ENCODE assay signal across 7 mouse cellular contexts in the genomic region with DNA sequence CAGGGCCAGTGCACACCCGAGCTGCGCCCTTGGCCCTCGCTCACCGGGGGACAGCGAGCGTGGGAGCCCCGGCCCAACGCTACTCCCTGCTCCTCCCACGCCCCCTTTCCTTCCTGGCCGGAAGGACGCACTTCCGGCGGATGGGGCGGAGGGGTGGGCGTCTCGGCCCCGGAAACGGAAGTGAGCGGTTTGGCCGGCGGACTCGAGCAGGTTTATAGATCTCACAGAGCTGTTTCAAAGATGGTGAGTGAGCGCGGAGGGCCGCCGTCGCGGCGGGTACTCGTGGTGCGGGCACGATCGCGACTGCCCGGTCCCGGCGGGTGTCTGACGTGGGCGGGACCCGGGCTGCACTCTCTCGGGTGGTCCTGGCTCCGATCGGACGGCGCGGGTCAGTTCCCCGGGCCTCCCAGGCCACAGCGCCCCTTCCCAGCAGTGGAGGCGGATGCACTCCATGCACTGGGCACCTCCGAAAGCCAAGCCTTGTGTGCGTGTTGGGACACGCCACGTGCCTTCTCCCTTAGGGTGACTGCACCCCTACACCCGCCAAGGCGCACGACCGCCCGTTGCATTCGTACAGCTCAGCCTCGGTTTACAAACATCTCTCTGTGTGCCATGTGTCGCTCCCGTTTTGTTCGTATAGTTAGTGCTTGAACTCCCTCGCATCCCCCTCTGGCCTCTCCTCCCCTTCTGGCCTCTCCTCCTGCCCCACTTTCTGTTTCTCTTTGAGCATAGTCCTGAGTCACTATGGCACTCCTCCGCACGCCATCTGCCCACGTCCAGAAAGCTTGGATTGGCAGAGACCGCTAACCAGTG. TPM values are rescaled to one million over a fixed set of nuclear protein-coding genes. Genes with fewer than 3 reads are reported as not detected.
DNase-seq lines count a peak whose midpoint lies in the region; ATAC-seq and TF ChIP-seq lines count a peak whose summit lies in the region.

A gene (plus strand): TSS at position 13 of the 813 bp plus-strand sequence.

- no peaks in the 10 kb centered on the region for H3K4me1 ChIP-seq in intestine, postnatal 0 days (replicated peaks; ENCODE audit: control insufficient read depth, insufficient read depth, low read length)
- H3K4me1 ChIP-seq in midbrain, embryonic 12.5 days, result peaks cover 17% of the 10 kb centered on the region
- peaks cover 10% of the 10 kb centered on the region; the same call in 1 of the 2 replicates for H3K4me1 ChIP-seq in small intestine, adult 2 months (ENCODE audit: control insufficient read depth, insufficient read depth, insufficient read length, low read length)

- TF ChIP-seq CTCF in intestine, postnatal 0 days (IDR thresholded peaks at IDR 0.05; ENCODE audit: low read depth), result peak; percentile 32; the same call in 1 of the 2 replicates
- TF ChIP-seq CTCF in small intestine, adult 2 months (IDR thresholded peaks at IDR 0.05; ENCODE audit: extremely low read depth, insufficient read length, insufficient replicate concordance, low read depth, low read length), result no peak

- peak; percentile 88 for DNase-seq in adrenal gland, adult 8-10 months
- peak; percentile 90 for DNase-seq in embryo, embryonic 9.5 days (ENCODE audit: extremely low spot score)
- no peak for DNase-seq in gonadal fat pad, adult 2 months (ENCODE audit: low read depth)
- DNase-seq in left cerebral cortex, postnatal 4 days, result peak; percentile 89

- peaks cover 33% of the 10 kb centered on the region for H3K36me3 ChIP-seq in intestine, postnatal 0 days (ENCODE audit: control insufficient read depth, insufficient read depth)
- peaks cover 35% of the 10 kb centered on the region for H3K36me3 ChIP-seq in midbrain, embryonic 12.5 days
- H3K36me3 ChIP-seq in small intestine, adult 2 months (ENCODE audit: control insufficient read depth, insufficient read depth, low read length), result peaks cover 20% of the 10 kb centered on the region

- peak; percentile 85 for TF ChIP-seq POLR2A in small intestine, adult 2 months (IDR thresholded peaks at IDR 0.05; ENCODE audit: low read depth, low read length)

- under 1% methylated on average over 68 of the region's 68 CpGs for WGBS in intestine, postnatal 0 days
- under 1% methylated on average over 68 of the region's 68 CpGs for WGBS in midbrain, embryonic 12.5 days
- under 1% methylated on average over 68 of the region's 68 CpGs for WGBS in small intestine, adult 2 months

- intact Hi-C loops in left cerebral cortex, postnatal 4 days (cut with DNase I), result no loop called here

- H3K4me3 ChIP-seq in intestine, postnatal 0 days (ENCODE audit: low read depth, low read length), result peak within 1 kb of the TSS; percentile 94
- H3K4me3 ChIP-seq in midbrain, embryonic 12.5 days, result peak within 1 kb of the TSS; percentile 96
- peak within 1 kb of the TSS; percentile 95 for H3K4me3 ChIP-seq in small intestine, adult 2 months (ENCODE audit: low read depth, low read length)

- no peaks in the 10 kb centered on the region for H3K9me3 ChIP-seq in intestine, postnatal 0 days (ENCODE audit: control insufficient read depth)
- no peaks in the 10 kb centered on the region for H3K9me3 ChIP-seq in midbrain, embryonic 12.5 days

- H3K27me3 ChIP-seq in intestine, postnatal 0 days (replicated peaks; ENCODE audit: control insufficient read depth, insufficient read depth, low read length), result no peaks in the 10 kb centered on the region
- no peaks in the 10 kb centered on the region for H3K27me3 ChIP-seq in midbrain, embryonic 12.5 days
- no peaks in the 10 kb centered on the region for H3K27me3 ChIP-seq in small intestine, adult 2 months (ENCODE audit: control insufficient read depth, insufficient read depth, low read length)

- H3K27ac ChIP-seq in intestine, postnatal 0 days (ENCODE audit: low read depth, low read length), result peak within 1 kb of the TSS; percentile 93
- peak within 1 kb of the TSS; percentile 76 for H3K27ac ChIP-seq in midbrain, embryonic 12.5 days (replicated peaks)
- peak within 1 kb of the TSS; percentile 88 for H3K27ac ChIP-seq in small intestine, adult 2 months (ENCODE audit: insufficient read depth, low read depth, low read length)

- peak; percentile 90 for ATAC-seq in intestine, postnatal 0 days
- peak; percentile 95 for ATAC-seq in midbrain, embryonic 12.5 days (ENCODE audit: low FRiP score, low read depth)

- peak within 1 kb of the TSS; percentile 83 for H3K4me2 ChIP-seq in intestine, postnatal 0 days (replicated peaks; ENCODE audit: low read depth)
- peak within 1 kb of the TSS; percentile 98 for H3K4me2 ChIP-seq in midbrain, embryonic 12.5 days (replicated peaks)

- peak within 1 kb of the TSS; percentile 76 for H3K9ac ChIP-seq in intestine, postnatal 0 days (ENCODE audit: low read depth, low read length)
- H3K9ac ChIP-seq in midbrain, embryonic 12.5 days (replicated peaks), result peak within 1 kb of the TSS; percentile 90

RNA-seq across cellular contexts. Expression of the gene that starts here (rescaled TPM):
- total RNA-seq in adrenal gland, adult 8-10 months (2022), result 100 to 1,000 TPM; 172 to 235 (median 197) TPM
- polyA plus RNA-seq in gonadal fat pad, adult 2 months (2012; rRNA removed), result 89.1 and 93.2 TPM in 2 replicates
- 492 and 500 TPM in 2 replicates for polyA plus RNA-seq in intestine, postnatal 0 days (2015; fragmentation: Nextera tagmentation; extraction: Ambion mirVana)
- total RNA-seq in left cerebral cortex, postnatal 4 days (2021), result 100 to 1,000 TPM; 143 to 160 TPM
- 497 and 501 TPM in 2 replicates for polyA plus RNA-seq in midbrain, embryonic 12.5 days (2016; fragmentation: Nextera tagmentation; extraction: Ambion mirVana)
- 8.8 and 18.7 TPM in 2 replicates for polyA plus RNA-seq in small intestine, adult 2 months (2012; rRNA removed)
